Mouse (Mus musculus) ovary, postnatal 14 days (tissue): ENCODE measurements at regions not wholly inside any gene's neighbourhood (a gene's known extent, or its start where the extent isn't known, plus 50 kb on each side); places are given as distances from the start of the nearest gene placed in this dataset.

Experiments
- DNase-seq: peaks from one replicate; pipeline ENCODE4 v3.0.0; 2022; ENCODE audit warnings: low spot score

- DNase-seq = no peak
Observed at GRCm38 (mm10) chr13:83112741-83113140, 391.1 kb upstream of the Mef2c start.

- DNase-seq = no peak
Observed at GRCm38 (mm10) chr13:83113808-83114207, 390.0 kb upstream of the Mef2c start.

- no peak for DNase-seq
Observed at GRCm38 (mm10) chr13:83114401-83114800, 389.4 kb upstream of the Mef2c start.

GRCm38 (mm10) chr13:83115691-83116090 is 388.1 kb upstream of the Mef2c start:
- DNase-seq = no peak

- DNase-seq = no peak
Observed at GRCm38 (mm10) chr13:83120343-83120742, 383.5 kb upstream of the Mef2c start.

GRCm38 (mm10) chr13:83123596-83123995 is 380.2 kb upstream of the Mef2c start:
- DNase-seq = no peak

- no peak for DNase-seq
Observed at GRCm38 (mm10) chr13:83124651-83125050, 379.2 kb upstream of the Mef2c start.

GRCm38 (mm10) chr13:83126438-83126837 is 377.4 kb upstream of the Mef2c start:
- no peak for DNase-seq

GRCm38 (mm10) chr13:83131129-83131981 is 372.5 kb upstream of the Mef2c start:
- no peak for DNase-seq

- no peak for DNase-seq
Observed at GRCm38 (mm10) chr13:83131982-83132354, 371.9 kb upstream of the Mef2c start.

GRCm38 (mm10) chr13:83132671-83133638 is 370.9 kb upstream of the Mef2c start:
- DNase-seq = no peak

- DNase-seq = no peak
Observed at GRCm38 (mm10) chr13:83143316-83143715, 360.5 kb upstream of the Mef2c start.

GRCm38 (mm10) chr13:83154626-83155124 is 349.2 kb upstream of the Mef2c start:
- DNase-seq = no peak

- no peak for DNase-seq
Observed at GRCm38 (mm10) chr13:83159969-83160368, 343.9 kb upstream of the Mef2c start.

GRCm38 (mm10) chr13:83162761-83163160 is 341.1 kb upstream of the Mef2c start:
- no peak for DNase-seq

GRCm38 (mm10) chr13:83175086-83175485 is 328.7 kb upstream of the Mef2c start:
- DNase-seq = no peak

GRCm38 (mm10) chr13:83201931-83202671 is 301.7 kb upstream of the Mef2c start:
- DNase-seq = no peak

GRCm38 (mm10) chr13:83206622-83207021 is 297.2 kb upstream of the Mef2c start:
- DNase-seq = no peak

- no peak for DNase-seq
Observed at GRCm38 (mm10) chr13:83207513-83207912, 296.3 kb upstream of the Mef2c start.

GRCm38 (mm10) chr13:83208111-83208510 is 295.7 kb upstream of the Mef2c start:
- no peak for DNase-seq

GRCm38 (mm10) chr13:83214811-83215210 is 289.0 kb upstream of the Mef2c start:
- DNase-seq = no peak

GRCm38 (mm10) chr13:83216454-83216853 is 287.4 kb upstream of the Mef2c start:
- DNase-seq = no peak
